Mouse (Mus musculus): ENCODE measurements around the gene Cdk7. TPM values are rescaled to one million over a fixed set of nuclear protein-coding genes. Genes with fewer than 3 reads are reported as not detected.

Cdk7 gene
- polyA plus RNA-seq, 1 experiment from 2014 or later: 35.8 TPM

DNA sequence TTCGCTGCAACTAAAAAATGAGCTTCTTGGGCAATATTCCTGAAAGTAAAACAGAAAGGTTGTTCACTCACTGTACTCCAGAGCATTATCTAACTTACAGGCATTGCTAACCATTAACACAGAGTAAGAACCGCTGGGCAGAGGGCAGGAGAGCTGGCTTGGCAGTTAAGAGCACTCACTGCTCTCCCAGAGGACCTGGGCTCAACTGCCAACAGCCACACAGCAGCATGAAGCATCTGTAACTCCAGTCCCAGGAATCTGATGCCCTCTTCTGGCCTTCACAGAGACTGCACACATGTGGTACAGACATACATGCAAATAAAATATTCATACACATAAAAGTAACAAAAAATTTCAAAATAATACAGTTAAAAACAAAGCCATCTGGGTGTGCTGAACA is 27.3 kb downstream of the Cdk7 start:
- H3K9ac ChIP-seq (ENCODE audit: low read depth, low read length): no peak overlapping the region
- ATAC-seq: no peak
- H3K36me3 ChIP-seq (ENCODE audit: control insufficient read depth, insufficient read depth, low read length): peaks cover 55% of the 10 kb centered on the region
- 92% methylated on average over 2 of the region's 2 CpGs for WGBS
- H3K27me3 ChIP-seq (replicated peaks; ENCODE audit: control insufficient read depth, insufficient read depth, low read length): no peaks in the 10 kb centered on the region
- no peaks in the 10 kb centered on the region for H3K4me1 ChIP-seq (ENCODE audit: control insufficient read depth, insufficient read depth, low read depth, low read length)
- no peaks in the 10 kb centered on the region for H3K9me3 ChIP-seq (ENCODE audit: control insufficient read depth, low read length)
- no peak overlapping the region for H3K4me3 ChIP-seq (ENCODE audit: low read length)
- no peak overlapping the region for H3K4me2 ChIP-seq (ENCODE audit: low read length)
- no peak overlapping the region for H3K27ac ChIP-seq (ENCODE audit: low read depth, low read length)

DNA sequence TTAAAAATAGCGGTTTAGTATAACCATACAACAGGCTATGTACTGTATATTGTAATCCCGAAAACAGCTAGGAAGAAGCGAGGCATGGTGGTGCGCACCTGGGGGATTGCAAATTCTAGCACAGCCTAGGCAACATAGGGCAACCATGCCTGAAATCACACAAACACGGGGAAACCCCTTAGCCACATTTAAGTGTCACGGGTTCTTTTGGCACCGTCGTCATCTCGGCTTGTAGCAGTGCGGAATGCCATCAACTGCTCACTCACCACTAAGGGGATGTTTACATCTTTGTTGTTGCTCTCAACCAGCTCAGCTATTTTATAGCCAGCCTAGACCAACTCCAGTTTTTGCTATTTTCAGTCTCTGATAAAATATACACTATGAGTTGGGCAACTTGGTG is 31.9 kb downstream of the Cdk7 start:
- Histone ChIP-seq H3K4me3 (ENCODE audit: low read length) (no peak overlapping the region), H3K27ac (ENCODE audit: low read depth, low read length) (no peak overlapping the region), H3K36me3 (ENCODE audit: control insufficient read depth, insufficient read depth, low read length) (peaks cover 36% of the 10 kb centered on the region), H3K4me1 (ENCODE audit: control insufficient read depth, insufficient read depth, low read depth, low read length) (no peaks in the 10 kb centered on the region), H3K4me2 (ENCODE audit: low read length) (no peak overlapping the region), H3K9ac (ENCODE audit: low read depth, low read length) (no peak overlapping the region), H3K27me3 (replicated peaks; ENCODE audit: control insufficient read depth, insufficient read depth, low read length) (no peaks in the 10 kb centered on the region), H3K9me3 (ENCODE audit: control insufficient read depth, low read length) (no peaks in the 10 kb centered on the region)
- 95% methylated on average over 10 of the region's 10 CpGs for WGBS
- no peak for ATAC-seq

DNA sequence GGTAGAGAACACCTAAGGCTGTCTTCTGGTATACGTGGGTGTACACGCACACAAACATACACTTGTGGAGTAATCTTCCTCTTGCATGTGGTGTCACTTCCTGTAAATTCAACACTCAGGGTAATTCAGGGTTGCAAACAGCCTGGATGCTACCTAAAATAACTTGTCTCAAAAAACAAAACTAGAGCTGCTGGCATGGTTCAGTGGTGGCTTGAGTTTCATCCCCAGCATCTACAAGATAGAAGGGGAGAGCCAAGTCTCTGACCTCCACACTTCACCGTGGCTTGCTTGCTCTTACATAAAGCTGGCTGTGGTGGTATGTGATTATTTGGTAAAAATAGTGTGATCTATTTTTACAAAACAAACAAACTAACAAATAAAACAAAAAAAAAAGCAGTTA is 33.2 kb downstream of the Cdk7 start:
- H3K27ac ChIP-seq (ENCODE audit: low read depth, low read length): no peak overlapping the region
- no peaks in the 10 kb centered on the region for H3K9me3 ChIP-seq (ENCODE audit: control insufficient read depth, low read length)
- no peaks in the 10 kb centered on the region for H3K4me1 ChIP-seq (ENCODE audit: control insufficient read depth, insufficient read depth, low read depth, low read length)
- peaks cover 28% of the 10 kb centered on the region for H3K36me3 ChIP-seq (ENCODE audit: control insufficient read depth, insufficient read depth, low read length)
- no peak overlapping the region for H3K9ac ChIP-seq (ENCODE audit: low read depth, low read length)
- 95% methylated on average over 3 of the region's 3 CpGs for WGBS
- no peaks in the 10 kb centered on the region for H3K27me3 ChIP-seq (replicated peaks; ENCODE audit: control insufficient read depth, insufficient read depth, low read length)
- ATAC-seq: no peak
- H3K4me3 ChIP-seq (ENCODE audit: low read length): no peak overlapping the region
- no peak overlapping the region for H3K4me2 ChIP-seq (ENCODE audit: low read length)

DNA sequence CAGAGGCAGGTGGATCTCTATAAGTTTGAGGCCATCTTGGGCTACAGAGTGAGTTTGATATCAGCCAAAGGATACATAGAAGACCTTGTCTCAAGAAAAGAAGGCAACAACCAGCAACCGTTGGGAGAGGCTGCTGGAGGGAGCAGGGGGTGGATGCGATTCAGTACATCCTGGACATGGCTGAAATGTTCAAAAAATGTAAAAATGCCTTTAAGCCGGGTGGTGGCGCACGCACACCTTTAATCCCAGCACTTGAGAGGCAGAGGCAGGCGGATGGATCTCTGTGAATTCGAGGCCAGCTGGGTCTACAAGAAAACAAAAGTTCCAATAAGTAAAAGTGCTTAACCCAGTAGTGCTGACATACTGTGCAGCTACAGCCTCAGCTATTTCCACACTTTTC is 43.2 kb downstream of the Cdk7 start:
- Histone ChIP-seq H3K4me3 (ENCODE audit: low read length) (no peak overlapping the region), H3K36me3 (ENCODE audit: control insufficient read depth, insufficient read depth, low read length) (no peaks in the 10 kb centered on the region), H3K9me3 (ENCODE audit: control insufficient read depth, low read length) (no peaks in the 10 kb centered on the region), H3K4me1 (ENCODE audit: control insufficient read depth, insufficient read depth, low read depth, low read length) (no peaks in the 10 kb centered on the region), H3K27me3 (replicated peaks; ENCODE audit: control insufficient read depth, insufficient read depth, low read length) (no peaks in the 10 kb centered on the region), H3K4me2 (ENCODE audit: low read length) (no peak overlapping the region), H3K27ac (ENCODE audit: low read depth, low read length) (no peak overlapping the region), H3K9ac (ENCODE audit: low read depth, low read length) (no peak overlapping the region)
- WGBS: 62% methylated on average over 7 of the region's 7 CpGs
- ATAC-seq: no peak

DNA sequence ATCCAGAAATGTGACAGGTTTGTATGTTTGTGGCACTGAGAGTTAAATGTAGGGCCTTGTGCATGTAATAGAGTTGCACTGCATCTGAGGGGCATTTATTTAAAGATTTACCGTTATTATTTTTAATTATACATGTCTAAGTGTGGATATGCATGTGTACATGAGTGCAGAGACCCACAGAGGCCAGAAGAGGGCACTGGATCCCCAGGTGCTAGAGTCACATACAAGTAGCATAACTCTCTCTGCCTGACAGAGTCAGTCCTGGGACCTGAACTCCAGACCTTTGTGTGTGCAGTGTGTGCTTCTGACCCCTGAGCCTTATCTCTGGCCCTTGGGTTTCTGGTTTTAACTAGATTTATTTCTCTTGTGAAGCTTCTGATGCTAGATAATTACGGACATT is 46.4 kb downstream of the Cdk7 start:
- WGBS: 72% methylated on average over 2 of the region's 2 CpGs
- no peak for ATAC-seq
- no peak overlapping the region for H3K9ac ChIP-seq (ENCODE audit: low read depth, low read length)
- no peaks in the 10 kb centered on the region for H3K36me3 ChIP-seq (ENCODE audit: control insufficient read depth, insufficient read depth, low read length)
- no peak overlapping the region for H3K4me3 ChIP-seq (ENCODE audit: low read length)
- H3K27ac ChIP-seq (ENCODE audit: low read depth, low read length): no peak overlapping the region
- no peaks in the 10 kb centered on the region for H3K4me1 ChIP-seq (ENCODE audit: control insufficient read depth, insufficient read depth, low read depth, low read length)
- no peaks in the 10 kb centered on the region for H3K9me3 ChIP-seq (ENCODE audit: control insufficient read depth, low read length)
- H3K27me3 ChIP-seq (replicated peaks; ENCODE audit: control insufficient read depth, insufficient read depth, low read length): no peaks in the 10 kb centered on the region
- no peak overlapping the region for H3K4me2 ChIP-seq (ENCODE audit: low read length)

DNA sequence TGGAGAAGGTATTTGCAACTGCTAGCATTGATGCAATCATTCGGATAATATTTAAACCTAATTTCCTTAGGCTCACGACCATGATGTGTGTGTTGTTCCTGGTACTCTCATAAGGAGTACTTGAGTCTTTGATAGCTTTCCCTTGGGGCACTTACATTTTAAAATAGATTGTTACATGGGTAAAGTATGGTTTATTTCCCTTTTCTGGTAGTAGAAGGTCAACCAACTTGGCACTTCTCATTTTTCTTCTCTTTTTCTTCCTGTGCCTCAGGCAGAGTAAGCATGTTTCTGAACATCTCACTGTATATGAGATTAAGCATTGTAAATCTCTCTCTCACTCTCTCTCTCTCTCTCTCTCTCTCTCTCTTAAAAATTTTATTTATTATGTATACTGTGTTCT is 47.9 kb downstream of the Cdk7 start:
- 83% methylated on average over 2 of the region's 2 CpGs for WGBS
- no peaks in the 10 kb centered on the region for H3K9me3 ChIP-seq (ENCODE audit: control insufficient read depth, low read length)
- no peak overlapping the region for H3K27ac ChIP-seq (ENCODE audit: low read depth, low read length)
- no peaks in the 10 kb centered on the region for H3K4me1 ChIP-seq (ENCODE audit: control insufficient read depth, insufficient read depth, low read depth, low read length)
- H3K27me3 ChIP-seq (replicated peaks; ENCODE audit: control insufficient read depth, insufficient read depth, low read length): no peaks in the 10 kb centered on the region
- no peak overlapping the region for H3K4me2 ChIP-seq (ENCODE audit: low read length)
- no peak overlapping the region for H3K4me3 ChIP-seq (ENCODE audit: low read length)
- no peaks in the 10 kb centered on the region for H3K36me3 ChIP-seq (ENCODE audit: control insufficient read depth, insufficient read depth, low read length)
- H3K9ac ChIP-seq (ENCODE audit: low read depth, low read length): no peak overlapping the region
- ATAC-seq: no peak

DNA sequence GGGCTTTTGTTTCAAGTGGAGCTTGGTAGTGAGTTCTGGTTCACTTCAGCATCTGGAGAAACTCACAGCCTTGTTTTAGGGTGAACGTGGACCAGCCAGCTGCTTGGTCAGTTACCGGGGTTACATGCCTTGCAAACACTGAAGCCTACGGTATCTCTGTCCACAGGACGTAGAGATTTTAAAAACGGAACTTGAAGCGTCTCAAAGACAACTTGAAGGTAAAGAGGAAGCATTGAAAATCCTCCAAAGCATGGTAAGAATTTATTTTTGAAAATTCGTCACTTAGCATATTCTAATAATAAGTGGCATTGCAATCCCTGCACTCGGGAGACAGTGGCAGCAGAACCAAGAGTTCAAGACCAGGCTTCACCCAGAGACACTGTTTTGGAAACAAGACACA is 49.1 kb downstream of the Cdk7 start:
- ATAC-seq: no peak
- H3K27me3 ChIP-seq (replicated peaks; ENCODE audit: control insufficient read depth, insufficient read depth, low read length): no peaks in the 10 kb centered on the region
- no peak overlapping the region for H3K4me3 ChIP-seq (ENCODE audit: low read length)
- H3K4me2 ChIP-seq (ENCODE audit: low read length): no peak overlapping the region
- H3K9me3 ChIP-seq (ENCODE audit: control insufficient read depth, low read length): no peaks in the 10 kb centered on the region
- no peaks in the 10 kb centered on the region for H3K36me3 ChIP-seq (ENCODE audit: control insufficient read depth, insufficient read depth, low read length)
- H3K4me1 ChIP-seq (ENCODE audit: control insufficient read depth, insufficient read depth, low read depth, low read length): no peaks in the 10 kb centered on the region
- 90% methylated on average over 8 of the region's 8 CpGs for WGBS
- H3K9ac ChIP-seq (ENCODE audit: low read depth, low read length): no peak overlapping the region
- no peak overlapping the region for H3K27ac ChIP-seq (ENCODE audit: low read depth, low read length)

DNA sequence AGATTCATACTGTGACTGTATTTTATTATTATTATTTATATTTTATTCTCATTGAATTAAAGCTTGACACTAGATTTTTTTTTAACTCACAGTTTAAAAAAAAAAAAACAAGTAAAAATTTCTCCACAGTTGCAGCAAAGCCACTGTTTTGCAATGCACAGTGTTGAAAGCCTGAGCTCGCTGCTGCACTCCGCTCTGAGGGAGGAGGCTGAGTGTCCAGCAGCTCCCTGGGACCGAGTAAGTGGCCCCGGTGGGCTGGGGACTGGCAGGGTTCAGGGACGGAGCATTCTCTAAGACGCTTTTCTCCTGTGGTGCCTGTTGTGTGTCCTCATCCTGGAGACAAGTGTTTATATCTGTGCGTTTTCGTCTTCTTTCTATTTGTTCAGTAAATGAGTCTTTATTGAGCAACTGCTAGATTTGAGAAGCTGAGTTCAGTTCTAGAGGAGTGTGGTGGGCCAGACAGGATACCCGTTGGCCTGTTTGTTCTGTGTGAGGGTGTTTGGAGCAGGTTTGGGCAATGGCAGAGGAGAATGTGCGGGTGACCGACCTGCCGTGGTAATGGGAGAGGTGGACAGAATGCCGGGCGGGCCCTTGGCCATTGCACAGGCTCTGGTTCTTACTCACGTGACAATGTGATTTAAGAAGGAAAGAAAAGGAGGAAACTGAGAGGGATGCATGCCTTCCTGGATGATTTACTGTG is 54.7 kb downstream of the Cdk7 start:
- 88% methylated on average over 15 of the region's 15 CpGs for WGBS
- ATAC-seq: no peak
- Histone ChIP-seq H3K4me1 (ENCODE audit: control insufficient read depth, insufficient read depth, low read depth, low read length) (no peaks in the 10 kb centered on the region), H3K4me2 (ENCODE audit: low read length) (no peak overlapping the region), H3K27ac (ENCODE audit: low read depth, low read length) (no peak overlapping the region), H3K9me3 (ENCODE audit: control insufficient read depth, low read length) (peaks cover 3% of the 10 kb centered on the region; the same call in 1 of the 2 replicates), H3K9ac (ENCODE audit: low read depth, low read length) (no peak overlapping the region), H3K36me3 (ENCODE audit: control insufficient read depth, insufficient read depth, low read length) (no peaks in the 10 kb centered on the region; the same call in 1 of the 2 replicates), H3K27me3 (replicated peaks; ENCODE audit: control insufficient read depth, insufficient read depth, low read length) (no peaks in the 10 kb centered on the region), H3K4me3 (ENCODE audit: low read length) (no peak overlapping the region)

DNA sequence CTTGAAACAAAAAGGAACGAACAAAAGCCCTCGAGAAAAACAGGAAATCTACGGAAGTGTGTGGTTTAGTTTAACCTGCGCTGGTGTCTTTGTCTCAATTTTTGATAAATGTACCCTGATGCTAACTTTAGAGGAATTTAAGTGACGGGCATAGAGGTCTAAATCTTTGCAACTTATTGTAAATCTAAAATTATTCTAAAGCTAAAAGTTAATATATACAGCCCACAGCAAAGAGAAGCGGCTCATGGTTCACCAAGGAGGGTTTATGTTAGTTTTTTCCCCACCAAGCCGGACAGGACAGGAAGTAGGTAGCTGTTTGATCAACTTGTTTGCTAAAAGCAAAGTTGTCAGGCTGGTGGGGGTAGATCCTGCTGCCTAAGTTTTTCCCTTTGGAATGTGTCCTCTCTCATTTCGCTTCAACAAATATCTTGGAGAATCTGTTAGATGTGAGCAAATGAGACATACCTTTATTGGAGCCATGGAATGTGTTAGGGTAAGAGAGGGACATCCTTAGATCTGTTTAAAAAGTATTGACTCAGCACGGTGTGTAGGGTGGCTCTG is 60.5 kb downstream of the Cdk7 start:
- H3K4me3 ChIP-seq (ENCODE audit: low read length): peak overlapping the region; percentile 56
- H3K9me3 ChIP-seq (ENCODE audit: control insufficient read depth, low read length): peaks cover 3% of the 10 kb centered on the region; the same call in 1 of the 2 replicates
- no peak overlapping the region for H3K9ac ChIP-seq (ENCODE audit: low read depth, low read length)
- ATAC-seq: no peak
- peaks cover 3% of the 10 kb centered on the region; the same call in 1 of the 2 replicates for H3K36me3 ChIP-seq (ENCODE audit: control insufficient read depth, insufficient read depth, low read length)
- WGBS: 63% methylated on average over 9 of the region's 9 CpGs
- H3K4me2 ChIP-seq (ENCODE audit: low read length): peak overlapping the region; percentile 98
- peaks cover 7% of the 10 kb centered on the region for H3K4me1 ChIP-seq (ENCODE audit: control insufficient read depth, insufficient read depth, low read depth, low read length)
- no peak overlapping the region for H3K27ac ChIP-seq (ENCODE audit: low read depth, low read length)
- no peaks in the 10 kb centered on the region; the same call in 1 of the 2 replicates for H3K27me3 ChIP-seq (replicated peaks; ENCODE audit: control insufficient read depth, insufficient read depth, low read length)

Data from hindbrain, embryonic 16.5 days (tissue).